Mouse (Mus musculus) midbrain, embryonic 16.5 days (tissue): Measurements from ENCODE around the gene Olfr961. TPM values are rescaled to one million over a fixed set of nuclear protein-coding genes. Genes with fewer than 3 reads are reported as not detected.

Source experiments
- ATAC-seq: fragments of 200-750 bp; cut with Nextera tagmentation; 2 replicates; pipeline ENCODE4 v1.8.0; 2017; ENCODE audit warnings: moderate TSS enrichment
- H3K27ac ChIP-seq: fragments of 300-500 bp; sonication (generic); 2 replicates; pipeline ENCODE4 v1.5.1; 2014; ENCODE audit warnings: mild to moderate bottlenecking, low read length, mixed read lengths
- H3K27me3 ChIP-seq: fragments of 300-500 bp; sonication (generic); 2 replicates; pipeline ENCODE4 v1.6.1; 2014; ENCODE audit warnings: low read depth, low read length, mixed read lengths; ENCODE audit not compliant: control insufficient read depth, insufficient read depth
- H3K36me3 ChIP-seq: fragments of 300-500 bp; sonication (generic); 2 replicates; pipeline ENCODE4 v1.6.1; 2014; ENCODE audit warnings: mild to moderate bottlenecking, low read length, moderate library complexity, mixed read lengths; ENCODE audit not compliant: control insufficient read depth, insufficient read depth
- H3K4me1 ChIP-seq: fragments of 300-500 bp; sonication (generic); 2 replicates; pipeline ENCODE4 v1.6.1; 2014; ENCODE audit warnings: mild to moderate bottlenecking, low read length, mixed read lengths; ENCODE audit not compliant: control insufficient read depth, insufficient read depth
- H3K4me2 ChIP-seq: fragments of 300-500 bp; sonication (generic); 2 replicates; pipeline ENCODE4 v1.6.1; 2014; ENCODE audit warnings: mild to moderate bottlenecking, low read length, mixed read lengths
- H3K4me3 ChIP-seq: fragments of 300-500 bp; sonication (generic); 2 replicates; pipeline ENCODE4 v1.5.1; 2014; ENCODE audit warnings: low read depth, mild to moderate bottlenecking, low read length, moderate library complexity, mixed read lengths
- H3K9ac ChIP-seq: fragments of 300-500 bp; sonication (generic); 2 replicates; pipeline ENCODE4 v1.6.1; 2014; ENCODE audit warnings: low read depth, low read length, mixed read lengths
- H3K9me3 ChIP-seq: fragments of 300-500 bp; sonication (generic); replicated peaks from 2 replicates; pipeline ENCODE4 v1.6.1; 2014; ENCODE audit warnings: mild to moderate bottlenecking, low read length, mixed read lengths; ENCODE audit not compliant: control insufficient read depth, poor library complexity, severe bottlenecking
- WGBS: fragments of 180-500 bp; shearing (Covaris S2); extraction: QIAGEN DNeasy Blood & Tissue Kit; methylation state at CpG from one replicate; pipeline ENCODE4 v1.1.7; 2014; 5-methylcytosine and 5-hydroxymethylcytosine counted together
- polyA plus RNA-seq: library from polyadenylated mRNA; unstranded; fragments of >200 nt; fragmentation: Nextera tagmentation; extraction: Ambion mirVana; gene quantifications from 2 replicates; pipeline ENCODE4 v1.2.1, GENCODE M21; 2015

Olfr961 gene
- polyA plus RNA-seq, 1 experiment from 2014 or later: not detected

GRCm38 (mm10) chr9:39679280-39679679, 34.4 kb downstream of the Olfr961 start:
- Histone ChIP-seq H3K4me1 (no peaks in the 10 kb centered on the region), H3K36me3 (no peaks in the 10 kb centered on the region), H3K4me2 (no peak overlapping the region), H3K9ac (no peak overlapping the region), H3K27ac (no peak overlapping the region), H3K9me3 (no peaks in the 10 kb centered on the region), H3K4me3 (no peak overlapping the region), H3K27me3 (no peaks in the 10 kb centered on the region)
- 53% methylated on average over 2 of the region's 2 CpGs for WGBS
- ATAC-seq: peak; percentile 80

Other genes starting within 250 kb of the Olfr961 start
- not detected in 2 replicates for gene Olfr952, start 217.9 kb upstream of the Olfr961 start, polyA plus RNA-seq
- gene Olfr954, start 188.4 kb upstream of the Olfr961 start, polyA plus RNA-seq: not detected in 2 replicates
- gene Olfr955, start 173.1 kb upstream of the Olfr961 start, polyA plus RNA-seq: not detected in 2 replicates
- not detected in 2 replicates for gene Olfr44, start 151.1 kb upstream of the Olfr961 start, polyA plus RNA-seq
- not detected in 2 replicates for gene Olfr957, start 129.3 kb upstream of the Olfr961 start, polyA plus RNA-seq
- not detected in 2 replicates for gene Olfr958, start 91.0 kb upstream of the Olfr961 start, polyA plus RNA-seq
- gene Olfr959, start 69.5 kb upstream of the Olfr961 start, polyA plus RNA-seq: not detected in 2 replicates
- gene AW551984, start 40.7 kb upstream of the Olfr961 start, polyA plus RNA-seq: 215 and 253 TPM in 2 replicates
- gene Olfr148, start 34.4 kb upstream of the Olfr961 start, polyA plus RNA-seq: not detected in 2 replicates
- not detected in 2 replicates for gene Olfr960, start 23.7 kb upstream of the Olfr961 start, polyA plus RNA-seq
- not detected in 2 replicates for gene Olfr963, start 22.1 kb downstream of the Olfr961 start, polyA plus RNA-seq
- gene Olfr149, start 62.0 kb downstream of the Olfr961 start, polyA plus RNA-seq: not detected in 2 replicates
- gene Olfr965, start 66.3 kb downstream of the Olfr961 start, polyA plus RNA-seq: not detected in 2 replicates
- not detected in 2 replicates for gene Olfr150, start 85.9 kb downstream of the Olfr961 start, polyA plus RNA-seq
- not detected in 2 replicates for gene Olfr967, start 101.2 kb downstream of the Olfr961 start, polyA plus RNA-seq
- gene Olfr968, start 138.2 kb downstream of the Olfr961 start, polyA plus RNA-seq: not detected in 2 replicates
- gene Olfr969, start 145.9 kb downstream of the Olfr961 start, polyA plus RNA-seq: not detected in 2 replicates
- gene Olfr970, start 163.8 kb downstream of the Olfr961 start, polyA plus RNA-seq: not detected in 2 replicates
- not detected in 2 replicates for gene Olfr971, start 191.8 kb downstream of the Olfr961 start, polyA plus RNA-seq
- not detected in 2 replicates for gene Olfr972, start 221.3 kb downstream of the Olfr961 start, polyA plus RNA-seq